Mouse (Mus musculus): ENCODE measurements around the gene Tnip1. TPM values are rescaled to one million over a fixed set of nuclear protein-coding genes. Genes with fewer than 3 reads are reported as not detected.
A peak's percentile ranks its signal among the peaks of the same experiment; 100 is the strongest.

The Tnip1 gene
- polyA plus RNA-seq, 1 experiment: 3.7 TPM

GRCm38 (mm10) chr11:54871831-54872537 lies 90.7 kb downstream of the Tnip1 start:
- H3K27me3 ChIP-seq (ENCODE audit: control insufficient read depth): no peaks in the 10 kb centered on the region
- H3K4me3 ChIP-seq (replicated peaks): no peak overlapping the region
- TF ChIP-seq GATA1 (IDR thresholded peaks at IDR 0.05; ENCODE audit: low read length) (no peak), TAL1 (IDR thresholded peaks at IDR 0.05; ENCODE audit: low read length) (no peak)
- peaks cover 32% of the 10 kb centered on the region for H3K4me1 ChIP-seq (ENCODE audit: control insufficient read depth)
- peaks cover 66% of the 10 kb centered on the region for H3K36me3 ChIP-seq (ENCODE audit: control insufficient read depth)
- H3K9me3 ChIP-seq (ENCODE audit: control insufficient read depth, low read length): no peaks in the 10 kb centered on the region

GRCm38 (mm10) chr11:54869318-54869717 lies 93.4 kb downstream of the Tnip1 start:
- Histone ChIP-seq H3K27me3 (ENCODE audit: control insufficient read depth) (no peaks in the 10 kb centered on the region), H3K9me3 (ENCODE audit: control insufficient read depth, low read length) (no peaks in the 10 kb centered on the region), H3K36me3 (ENCODE audit: control insufficient read depth) (peaks cover 65% of the 10 kb centered on the region), H3K4me1 (ENCODE audit: control insufficient read depth) (peaks cover 51% of the 10 kb centered on the region), H3K4me3 (replicated peaks) (no peak overlapping the region)
- TF ChIP-seq TAL1 (IDR thresholded peaks at IDR 0.05; ENCODE audit: low read length) (no peak), GATA1 (IDR thresholded peaks at IDR 0.05; ENCODE audit: low read length) (no peak)

GRCm38 (mm10) chr11:54868445-54868844 lies 94.3 kb downstream of the Tnip1 start:
- TF ChIP-seq GATA1 (IDR thresholded peaks at IDR 0.05; ENCODE audit: low read length) (no peak), TAL1 (IDR thresholded peaks at IDR 0.05; ENCODE audit: low read length) (no peak)
- peak overlapping the region; percentile 97 for H3K4me3 ChIP-seq (replicated peaks)
- peaks cover 56% of the 10 kb centered on the region for H3K36me3 ChIP-seq (ENCODE audit: control insufficient read depth)
- no peaks in the 10 kb centered on the region for H3K27me3 ChIP-seq (ENCODE audit: control insufficient read depth)
- H3K4me1 ChIP-seq (ENCODE audit: control insufficient read depth): peaks cover 52% of the 10 kb centered on the region
- H3K9me3 ChIP-seq (ENCODE audit: control insufficient read depth, low read length): no peaks in the 10 kb centered on the region

GRCm38 (mm10) chr11:54867903-54868434 lies 94.7 kb downstream of the Tnip1 start:
- peaks cover 57% of the 10 kb centered on the region for H3K4me1 ChIP-seq (ENCODE audit: control insufficient read depth)
- H3K9me3 ChIP-seq (ENCODE audit: control insufficient read depth, low read length): no peaks in the 10 kb centered on the region
- no peak for TF ChIP-seq TAL1 (IDR thresholded peaks at IDR 0.05; ENCODE audit: low read length)
- no peak for TF ChIP-seq GATA1 (IDR thresholded peaks at IDR 0.05; ENCODE audit: low read length)
- peak overlapping the region; percentile 97 for H3K4me3 ChIP-seq (replicated peaks)
- peaks cover 51% of the 10 kb centered on the region for H3K36me3 ChIP-seq (ENCODE audit: control insufficient read depth)
- H3K27me3 ChIP-seq (ENCODE audit: control insufficient read depth): no peaks in the 10 kb centered on the region

- peak overlapping the region; percentile 97 for H3K4me3 ChIP-seq (replicated peaks)
- H3K4me1 ChIP-seq (ENCODE audit: control insufficient read depth): peaks cover 59% of the 10 kb centered on the region
- H3K27me3 ChIP-seq (ENCODE audit: control insufficient read depth): no peaks in the 10 kb centered on the region
- peaks cover 42% of the 10 kb centered on the region for H3K36me3 ChIP-seq (ENCODE audit: control insufficient read depth)
- TF ChIP-seq GATA1 (IDR thresholded peaks at IDR 0.05; ENCODE audit: low read length): no peak
- TF ChIP-seq TAL1 (IDR thresholded peaks at IDR 0.05; ENCODE audit: low read length): no peak
- H3K9me3 ChIP-seq (ENCODE audit: control insufficient read depth, low read length): no peaks in the 10 kb centered on the region
Measured at GRCm38 (mm10) chr11:54867049-54867385, 95.7 kb downstream of the Tnip1 start.

- H3K4me1 ChIP-seq (ENCODE audit: control insufficient read depth): peaks cover 64% of the 10 kb centered on the region
- peak within 1 kb of the TSS; percentile 97 for H3K4me3 ChIP-seq (replicated peaks)
- peaks cover 35% of the 10 kb centered on the region for H3K36me3 ChIP-seq (ENCODE audit: control insufficient read depth)
- no peaks in the 10 kb centered on the region for H3K9me3 ChIP-seq (ENCODE audit: control insufficient read depth, low read length)
- no peaks in the 10 kb centered on the region for H3K27me3 ChIP-seq (ENCODE audit: control insufficient read depth)
- peak; percentile 91 for TF ChIP-seq GATA1 (IDR thresholded peaks at IDR 0.05; ENCODE audit: low read length)
- TF ChIP-seq TAL1 (IDR thresholded peaks at IDR 0.05; ENCODE audit: low read length): no peak
Measured at GRCm38 (mm10) chr11:54866119-54867048, 96.3 kb downstream of the Tnip1 start, which contains the start of gene Hint1. TSS of gene Hint1 (plus strand) at chr11:54866383.

GRCm38 (mm10) chr11:54865330-54866085 lies 97.2 kb downstream of the Tnip1 start:
- H3K36me3 ChIP-seq (ENCODE audit: control insufficient read depth): peaks cover 27% of the 10 kb centered on the region
- H3K27me3 ChIP-seq (ENCODE audit: control insufficient read depth): no peaks in the 10 kb centered on the region
- TF ChIP-seq TAL1 (IDR thresholded peaks at IDR 0.05; ENCODE audit: low read length) (no peak), GATA1 (IDR thresholded peaks at IDR 0.05; ENCODE audit: low read length) (no peak)
- peak overlapping the region; percentile 97 for H3K4me3 ChIP-seq (replicated peaks)
- H3K4me1 ChIP-seq (ENCODE audit: control insufficient read depth): peaks cover 70% of the 10 kb centered on the region
- H3K9me3 ChIP-seq (ENCODE audit: control insufficient read depth, low read length): no peaks in the 10 kb centered on the region

- Histone ChIP-seq H3K4me3 (replicated peaks) (no peak overlapping the region), H3K27me3 (ENCODE audit: control insufficient read depth) (no peaks in the 10 kb centered on the region), H3K9me3 (ENCODE audit: control insufficient read depth, low read length) (no peaks in the 10 kb centered on the region), H3K36me3 (ENCODE audit: control insufficient read depth) (peaks cover 1% of the 10 kb centered on the region), H3K4me1 (ENCODE audit: control insufficient read depth) (peaks cover 61% of the 10 kb centered on the region)
- TF ChIP-seq GATA1 (IDR thresholded peaks at IDR 0.05; ENCODE audit: low read length) (no peak), TAL1 (IDR thresholded peaks at IDR 0.05; ENCODE audit: low read length) (no peak)
Measured at GRCm38 (mm10) chr11:54862621-54863520, 99.8 kb downstream of the Tnip1 start.
